21 mouse cellular contexts compared by ENCODE assay signal in genomic region chr5:9570946-9571345, GRCm38 (mm10).
DNase-seq lines count a peak whose midpoint lies in the region; ATAC-seq and TF ChIP-seq lines count a peak whose summit lies in the region.
"Had no signal": no experiment of that assay in that cellular context is flagged by ENCODE, and none has a peak within 500 bp of the region (broad histone marks: within the 10 kb centered on the region; RNA-seq: fewer than 3 reads in every experiment).

No protein-coding gene starts in this region.

- no peaks in the 10 kb centered on the region for H3K4me1 ChIP-seq in hindbrain, embryonic 16.5 days (ENCODE audit: control insufficient read depth, insufficient read depth, low read depth, low read length)
- H3K4me1 ChIP-seq in hindbrain, embryonic 14.5 days (replicated peaks; ENCODE audit: control insufficient read depth, insufficient read depth, low read length): no peaks in the 10 kb centered on the region
- H3K4me1 ChIP-seq in thymus, adult 2 months (replicated peaks; ENCODE audit: control insufficient read depth, insufficient read depth, low read length): no peaks in the 10 kb centered on the region
- H3K4me1 ChIP-seq: embryonic facial prominence, embryonic 13.5 days; hindbrain, embryonic 12.5 days; kidney, embryonic 15.5 days; limb, embryonic 10.5 days; midbrain, embryonic 12.5 days had no signal

- peaks cover 11% of the 10 kb centered on the region; the same call in 1 of the 2 replicates for H3K36me3 ChIP-seq in hindbrain, embryonic 16.5 days (ENCODE audit: control insufficient read depth, insufficient read depth, low read length)
- peaks cover 15% of the 10 kb centered on the region for H3K36me3 ChIP-seq in hindbrain, embryonic 14.5 days (replicated peaks; ENCODE audit: control insufficient read depth, insufficient read depth)
- no peaks in the 10 kb centered on the region for H3K36me3 ChIP-seq in thymus, adult 2 months (ENCODE audit: control insufficient read depth, insufficient read depth, low read length)
- H3K36me3 ChIP-seq: embryonic facial prominence, embryonic 13.5 days; hindbrain, embryonic 12.5 days; kidney, embryonic 15.5 days; limb, embryonic 10.5 days; midbrain, embryonic 12.5 days had no signal

- ATAC-seq in hindbrain, embryonic 16.5 days: peak; percentile 69; the same call in 1 of the 2 replicates
- no peak for ATAC-seq in hindbrain, embryonic 14.5 days (ENCODE audit: low FRiP score)
- ATAC-seq: intestine, embryonic 16.5 days had no signal

- no peak for DNase-seq in hindbrain, embryonic 14.5 days (ENCODE audit: low spot score)
- DNase-seq in right cerebral cortex, postnatal 10 days (ENCODE audit: low spot score in 2 of 2): peak; percentile 52 to 76
- no peak for DNase-seq in right cerebral cortex, postnatal 14 days
- peak; percentile 48 to 72 for DNase-seq in left cerebral cortex, postnatal 14 days (ENCODE audit: low spot score in 2 of 2)
- no peak for DNase-seq in thymus, adult 2 months
- no peak for DNase-seq in gastrocnemius, postnatal 4 days (ENCODE audit: low spot score in 2 of 2)
- DNase-seq: adrenal gland, postnatal 10 days; B cell, adult 2 months; cerebellum, adult 2 months; gastrocnemius, postnatal 10 days; lung, embryonic 14.5 days; retina, postnatal 1 day had no signal

- WGBS in hindbrain, embryonic 16.5 days: 84% methylated on average over 6 of the region's 6 CpGs
- WGBS in hindbrain, embryonic 14.5 days: 84% methylated on average over 6 of the region's 6 CpGs
- 95% methylated on average over 6 of the region's 6 CpGs for WGBS in thymus, adult 2 months

- peak overlapping the region; percentile 44; the same call in 1 of the 2 replicates for H3K27ac ChIP-seq in hindbrain, embryonic 16.5 days (ENCODE audit: low read depth, low read length)
- H3K27ac ChIP-seq in hindbrain, embryonic 14.5 days: no peak overlapping the region
- H3K27ac ChIP-seq in thymus, adult 2 months (ENCODE audit: control insufficient read depth, insufficient read depth, low read length): no peak overlapping the region
- H3K27ac ChIP-seq: embryonic facial prominence, embryonic 13.5 days; hindbrain, embryonic 12.5 days; kidney, embryonic 15.5 days; limb, embryonic 10.5 days; midbrain, embryonic 12.5 days had no signal

- intact Hi-C loops in left cerebral cortex, postnatal 14 days (cut with DNase I): loop anchor here (10.0 kb wide), 1 partner anchor 94 kb away; no protein-coding TSS in a partner anchor

- 0 out of 2 replicates have a peak, but pooled peaks cover 2% of the 10 kb centered on the region for H3K9me3 ChIP-seq in hindbrain, embryonic 16.5 days (ENCODE audit: control insufficient read depth, low read length)
- no peaks in the 10 kb centered on the region for H3K9me3 ChIP-seq in hindbrain, embryonic 14.5 days (ENCODE audit: control insufficient read depth, low read length)
- H3K9me3 ChIP-seq: embryonic facial prominence, embryonic 13.5 days; hindbrain, embryonic 12.5 days; kidney, embryonic 15.5 days; limb, embryonic 10.5 days; midbrain, embryonic 12.5 days had no signal

- H3K27me3 ChIP-seq in hindbrain, embryonic 16.5 days (replicated peaks; ENCODE audit: control insufficient read depth, insufficient read depth, low read length): no peaks in the 10 kb centered on the region
- H3K27me3 ChIP-seq in hindbrain, embryonic 14.5 days (ENCODE audit: control insufficient read depth, insufficient read depth, low read length): no peaks in the 10 kb centered on the region
- no peaks in the 10 kb centered on the region for H3K27me3 ChIP-seq in thymus, adult 2 months (ENCODE audit: control insufficient read depth, insufficient read depth, low read length)
- H3K27me3 ChIP-seq: embryonic facial prominence, embryonic 13.5 days; hindbrain, embryonic 12.5 days; kidney, embryonic 15.5 days; midbrain, embryonic 12.5 days had no signal

- no peak overlapping the region for H3K9ac ChIP-seq in hindbrain, embryonic 16.5 days (ENCODE audit: low read depth, low read length)
- no peak overlapping the region for H3K9ac ChIP-seq in hindbrain, embryonic 14.5 days
- H3K9ac ChIP-seq: embryonic facial prominence, embryonic 13.5 days; hindbrain, embryonic 12.5 days; kidney, embryonic 15.5 days; lung, embryonic 14.5 days; midbrain, embryonic 12.5 days had no signal

- TF ChIP-seq CTCF in thymus, adult 2 months (IDR thresholded peaks at IDR 0.05; ENCODE audit: borderline replicate concordance, control insufficient read depth, extremely low read depth, insufficient read depth, low read length, poor library complexity): no peak

- H3K4me3 ChIP-seq in hindbrain, embryonic 16.5 days (ENCODE audit: low read length): no peak overlapping the region
- no peak overlapping the region for H3K4me3 ChIP-seq in hindbrain, embryonic 14.5 days (replicated peaks; ENCODE audit: low read length)
- H3K4me3 ChIP-seq in thymus, adult 2 months (ENCODE audit: control insufficient read depth, insufficient read depth, low read length): no peak overlapping the region
- H3K4me3 ChIP-seq: embryonic facial prominence, embryonic 13.5 days; hindbrain, embryonic 12.5 days; kidney, embryonic 15.5 days; limb, embryonic 10.5 days; midbrain, embryonic 12.5 days; myocyte had no signal

- no peak overlapping the region for H3K4me2 ChIP-seq in hindbrain, embryonic 16.5 days (ENCODE audit: low read length)
- no peak overlapping the region for H3K4me2 ChIP-seq in hindbrain, embryonic 14.5 days (replicated peaks)
- H3K4me2 ChIP-seq: embryonic facial prominence, embryonic 13.5 days; hindbrain, embryonic 12.5 days; kidney, embryonic 15.5 days; liver, embryonic 11.5 days; lung, embryonic 14.5 days; midbrain, embryonic 12.5 days had no signal

- no peak for TF ChIP-seq POLR2A in thymus, adult 2 months (IDR thresholded peaks at IDR 0.05; ENCODE audit: control insufficient read depth, extremely low read depth, insufficient read depth, low read length, poor library complexity)

Comparison
In these comparisons a context has a peak if more than half of its experiments do, and no peak if none do; other contexts are left out.
1. DNase-seq: peak in right cerebral cortex, postnatal 10 days (2 of 2) and left cerebral cortex, postnatal 14 days (2 of 2); none in hindbrain, embryonic 14.5 days (single experiment), right cerebral cortex, postnatal 14 days (single experiment), thymus, adult 2 months (single experiment) and gastrocnemius, postnatal 4 days (0 of 2).